Mouse (Mus musculus) regulatory T cell (primary cell): ENCODE results near the gene Ptges2.

Experiments used
- in situ Hi-C: fragments of 300-600 bp; cut with MboI, MseI; formaldehyde crosslinking; loops from one replicate; pipeline ENCODE4 v1.15.1; 2025; ENCODE audit warnings: high pct_unique_total_duplicates

Ptges2 gene

GRCm38 (mm10) chr2:32415801-32416200 is 20.1 kb downstream of the Ptges2 start:
- in situ Hi-C loops, result loop anchor here (5.0 kb wide), 1 partner anchor 146 kb away; no protein-coding TSS in a partner anchor

- in situ Hi-C loops, result loop anchor here (5.0 kb wide), 1 partner anchor 146 kb away; no protein-coding TSS in a partner anchor
Observed at GRCm38 (mm10) chr2:32416556-32416955, 20.9 kb downstream of the Ptges2 start.

GRCm38 (mm10) chr2:32417486-32417885 is 21.8 kb downstream of the Ptges2 start:
- in situ Hi-C loops, result loop anchor here (5.0 kb wide), 1 partner anchor 145 kb away; no protein-coding TSS in a partner anchor

- in situ Hi-C loops, result loop anchor here (5.0 kb wide), 1 partner anchor 144 kb away; no protein-coding TSS in a partner anchor
Observed at GRCm38 (mm10) chr2:32418430-32419151, 22.9 kb downstream of the Ptges2 start.

- in situ Hi-C loops, result loop anchor here (5.0 kb wide), 1 partner anchor 143 kb away; no protein-coding TSS in a partner anchor
Observed at GRCm38 (mm10) chr2:32419359-32419758, 23.7 kb downstream of the Ptges2 start.

- in situ Hi-C loops, result no loop called here
Observed at GRCm38 (mm10) chr2:32420066-32420608, 24.4 kb downstream of the Ptges2 start.

- in situ Hi-C loops, result no loop called here
Observed at GRCm38 (mm10) chr2:32420647-32421046, 25.0 kb downstream of the Ptges2 start.

GRCm38 (mm10) chr2:32421851-32422251 is 26.2 kb downstream of the Ptges2 start:
- in situ Hi-C loops, result no loop called here

- in situ Hi-C loops, result no loop called here
Observed at GRCm38 (mm10) chr2:32423481-32424331, 28.0 kb downstream of the Ptges2 start.

- in situ Hi-C loops, result no loop called here
Observed at GRCm38 (mm10) chr2:32424796-32425195, 29.1 kb downstream of the Ptges2 start.

- in situ Hi-C loops, result no loop called here
Observed at GRCm38 (mm10) chr2:32425568-32425967, 29.9 kb downstream of the Ptges2 start.

- in situ Hi-C loops, result no loop called here
Observed at GRCm38 (mm10) chr2:32426141-32426540, 30.4 kb downstream of the Ptges2 start.

- in situ Hi-C loops, result no loop called here
Observed at GRCm38 (mm10) chr2:32427720-32428119, 32.0 kb downstream of the Ptges2 start.

GRCm38 (mm10) chr2:32428262-32428722 is 32.6 kb downstream of the Ptges2 start:
- in situ Hi-C loops, result no loop called here

GRCm38 (mm10) chr2:32429215-32429891 is 33.7 kb downstream of the Ptges2 start:
- in situ Hi-C loops, result no loop called here

GRCm38 (mm10) chr2:32430701-32431676 is 35.3 kb downstream of the Ptges2 start:
- in situ Hi-C loops, result no loop called here

GRCm38 (mm10) chr2:32436686-32437372 is 41.1 kb downstream of the Ptges2 start:
- in situ Hi-C loops, result no loop called here

- in situ Hi-C loops, result no loop called here
Observed at GRCm38 (mm10) chr2:32437612-32438166, 42.0 kb downstream of the Ptges2 start.

GRCm38 (mm10) chr2:32438733-32439132 is 43.0 kb downstream of the Ptges2 start:
- in situ Hi-C loops, result no loop called here
